14 mouse cellular contexts compared by ENCODE assay signal in the genomic region with DNA sequence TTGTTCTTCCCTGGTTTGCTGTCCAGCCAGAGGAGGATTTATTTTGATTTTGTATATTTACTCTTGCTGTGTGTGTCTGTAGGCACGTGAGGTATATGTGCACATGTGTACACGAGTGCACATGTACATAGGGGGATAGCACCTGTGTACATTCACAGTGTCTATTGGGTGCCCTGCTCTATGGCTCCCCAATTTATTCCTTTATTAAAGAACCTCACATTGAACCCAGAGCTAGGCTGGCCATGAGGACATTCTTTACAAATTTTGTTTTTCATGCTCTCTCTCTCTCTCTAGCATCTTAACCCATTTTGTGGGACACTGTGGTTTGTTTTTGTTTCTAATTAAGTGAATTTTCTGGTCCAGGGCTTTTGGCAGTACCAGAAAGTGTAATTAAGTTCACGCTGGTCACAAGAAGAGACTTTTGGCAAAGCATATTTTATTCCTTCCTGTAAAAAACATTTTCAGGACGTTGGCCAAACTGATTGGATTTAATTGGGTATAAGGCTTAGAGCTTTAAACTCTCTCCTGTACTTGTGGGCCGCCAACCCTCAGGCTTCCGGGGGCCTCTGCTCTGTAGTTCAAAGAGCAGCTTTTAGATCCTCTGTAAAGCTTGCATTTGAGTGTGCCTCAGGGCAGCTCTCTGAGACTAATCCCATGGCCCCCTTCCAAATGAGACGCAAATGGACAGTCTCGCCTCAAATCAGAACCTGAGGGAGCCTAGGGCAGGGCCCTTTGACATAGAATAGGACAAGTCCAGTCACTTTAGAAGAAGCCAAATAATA.
DNase-seq lines count a peak whose midpoint lies in the region; ATAC-seq lines count a peak whose summit lies in the region.
"Had no signal": no experiment of that assay in that cellular context is flagged by ENCODE, and none has a peak within 500 bp of the region (broad histone marks: within the 10 kb centered on the region; RNA-seq: fewer than 3 reads in every experiment).

No protein-coding gene starts in this region.

- WGBS in forebrain, embryonic 10.5 days = 32% methylated on average over 8 of the region's 8 CpGs
- 31% methylated on average over 8 of the region's 8 CpGs for WGBS in forebrain, embryonic 12.5 days
- WGBS in embryonic facial prominence, embryonic 11.5 days = 35% methylated on average over 8 of the region's 8 CpGs
- 26% methylated on average over 8 of the region's 8 CpGs for WGBS in limb, embryonic 13.5 days

- no peaks in the 10 kb centered on the region for H3K36me3 ChIP-seq in forebrain, embryonic 10.5 days (replicated peaks)
- no peaks in the 10 kb centered on the region for H3K36me3 ChIP-seq in forebrain, embryonic 12.5 days (replicated peaks)
- no peaks in the 10 kb centered on the region for H3K36me3 ChIP-seq in embryonic facial prominence, embryonic 11.5 days (replicated peaks; ENCODE audit: control insufficient read depth, insufficient read depth, low read depth, low read length)
- H3K36me3 ChIP-seq in limb, embryonic 13.5 days = no peaks in the 10 kb centered on the region

- H3K4me2 ChIP-seq in forebrain, embryonic 12.5 days = no peak overlapping the region
- H3K4me2 ChIP-seq in embryonic facial prominence, embryonic 11.5 days (ENCODE audit: low read depth, low read length) = no peak overlapping the region
- no peak overlapping the region for H3K4me2 ChIP-seq in limb, embryonic 13.5 days (replicated peaks)

- peaks cover 28% of the 10 kb centered on the region for H3K4me1 ChIP-seq in forebrain, embryonic 10.5 days
- H3K4me1 ChIP-seq in forebrain, embryonic 12.5 days = peaks cover 11% of the 10 kb centered on the region
- H3K4me1 ChIP-seq in embryonic facial prominence, embryonic 11.5 days (ENCODE audit: control insufficient read depth, insufficient read depth, low read length) = no peaks in the 10 kb centered on the region; the same call in 1 of the 2 replicates
- H3K4me1 ChIP-seq in limb, embryonic 13.5 days = peaks cover 21% of the 10 kb centered on the region
- H3K4me1 ChIP-seq: megakaryocyte, embryonic 14.5 days had no signal

- peak overlapping the region; percentile 49 for H3K27ac ChIP-seq in forebrain, embryonic 10.5 days
- H3K27ac ChIP-seq in forebrain, embryonic 12.5 days = no peak overlapping the region
- H3K27ac ChIP-seq in embryonic facial prominence, embryonic 11.5 days (replicated peaks; ENCODE audit: low read depth, low read length) = no peak overlapping the region
- 0 out of 2 replicates have a peak overlapping the region, but pooled peaks have one; percentile 44 for H3K27ac ChIP-seq in limb, embryonic 13.5 days

- no peak overlapping the region for H3K4me3 ChIP-seq in forebrain, embryonic 10.5 days
- H3K4me3 ChIP-seq in forebrain, embryonic 12.5 days (replicated peaks) = no peak overlapping the region
- H3K4me3 ChIP-seq in embryonic facial prominence, embryonic 11.5 days (ENCODE audit: low read depth, low read length) = no peak overlapping the region
- H3K4me3 ChIP-seq in limb, embryonic 13.5 days = no peak overlapping the region
- H3K4me3 ChIP-seq: megakaryocyte, embryonic 14.5 days had no signal

- no peaks in the 10 kb centered on the region for H3K27me3 ChIP-seq in forebrain, embryonic 10.5 days (ENCODE audit: poor library complexity, severe bottlenecking)
- no peaks in the 10 kb centered on the region for H3K27me3 ChIP-seq in forebrain, embryonic 12.5 days
- no peaks in the 10 kb centered on the region for H3K27me3 ChIP-seq in embryonic facial prominence, embryonic 11.5 days (ENCODE audit: control insufficient read depth, insufficient read depth, low read length)
- H3K27me3 ChIP-seq in limb, embryonic 13.5 days = no peaks in the 10 kb centered on the region
- H3K27me3 ChIP-seq: megakaryocyte, embryonic 14.5 days had no signal

- DNase-seq in forebrain, embryonic 10.5 days (ENCODE audit: extremely low spot score, low spot score) = no peak
- DNase-seq in Muller cell, postnatal 12 days (ENCODE audit: inconsistent ontology term) = peak; percentile 84
- DNase-seq in embryonic facial prominence, embryonic 11.5 days (ENCODE audit: low spot score) = peak; percentile 58
- no peak for DNase-seq in ovary, postnatal 14 days (ENCODE audit: low spot score)
- no peak for DNase-seq in B cell, adult 2 months
- DNase-seq in adrenal gland, postnatal 10 days = no peak
- DNase-seq: adrenal gland, adult 8-10 months; gastrocnemius, postnatal 36 days; lung, adult 2 months; right cerebral cortex, postnatal 25 days had no signal

- no peaks in the 10 kb centered on the region for H3K9me3 ChIP-seq in forebrain, embryonic 10.5 days
- no peaks in the 10 kb centered on the region for H3K9me3 ChIP-seq in forebrain, embryonic 12.5 days
- no peaks in the 10 kb centered on the region for H3K9me3 ChIP-seq in embryonic facial prominence, embryonic 11.5 days (replicated peaks; ENCODE audit: control insufficient read depth, low read length)
- no peaks in the 10 kb centered on the region for H3K9me3 ChIP-seq in limb, embryonic 13.5 days

- no peak for ATAC-seq in forebrain, embryonic 12.5 days (ENCODE audit: low FRiP score)
- ATAC-seq in embryonic facial prominence, embryonic 11.5 days (replicated peaks; ENCODE audit: insufficient number of reproducible peaks, low FRiP score, low TSS enrichment, low read depth) = no peak
- no peak for ATAC-seq in limb, embryonic 13.5 days (ENCODE audit: low FRiP score, low read depth)
- ATAC-seq: inflammation-experienced regulatory T-cells, adult 6 months had no signal

- no peak overlapping the region for H3K9ac ChIP-seq in forebrain, embryonic 12.5 days
- no peak overlapping the region for H3K9ac ChIP-seq in embryonic facial prominence, embryonic 11.5 days (replicated peaks; ENCODE audit: low read length)
- H3K9ac ChIP-seq in limb, embryonic 13.5 days = no peak overlapping the region

Comparison
In these comparisons a context has a peak if more than half of its experiments do, and no peak if none do; other contexts are left out.
1. H3K27ac ChIP-seq: peak in forebrain, embryonic 10.5 days (single experiment) and limb, embryonic 13.5 days (single experiment); none in forebrain, embryonic 12.5 days (single experiment) and embryonic facial prominence, embryonic 11.5 days (single experiment).
2. DNase-seq: peak in Muller cell, postnatal 12 days (single experiment) and embryonic facial prominence, embryonic 11.5 days (single experiment); none in forebrain, embryonic 10.5 days (single experiment), ovary, postnatal 14 days (single experiment), B cell, adult 2 months (0 of 2) and adrenal gland, postnatal 10 days (single experiment).